Mouse (Mus musculus) heart, postnatal 0 days (tissue): ENCODE measurements at regions not wholly inside any gene's neighbourhood (a gene's known extent, or its start where the extent isn't known, plus 50 kb on each side); places are given as distances from the start of the nearest gene placed in this dataset.

ENCODE experiments used
- ATAC-seq: fragments of 200-750 bp; cut with Nextera tagmentation; 2 replicates; pipeline ENCODE4 v1.8.0; 2017; ENCODE audit warnings: low read depth, moderate number of reproducible peaks, moderate library complexity; ENCODE audit not compliant: insufficient read depth
- DNase-seq: peaks from one replicate; pipeline ENCODE4 v3.0.0-alpha.2; 2016; ENCODE audit warnings: low spot score
- H3K27ac ChIP-seq: fragments of 300-500 bp; sonication (generic); 2 replicates; pipeline ENCODE4 v1.5.1; 2014; ENCODE audit warnings: low read depth, mild to moderate bottlenecking
- H3K27me3 ChIP-seq: fragments of 300-500 bp; sonication (generic); 2 replicates; pipeline ENCODE4 v1.6.1; 2014; ENCODE audit warnings: low read length, mixed read lengths; ENCODE audit not compliant: control insufficient read depth, insufficient read depth
- H3K36me3 ChIP-seq: fragments of 300-500 bp; sonication (generic); replicated peaks from 2 replicates; pipeline ENCODE4 v1.6.1; 2014; ENCODE audit warnings: low read length, mixed read lengths; ENCODE audit not compliant: control insufficient read depth, insufficient read depth
- H3K4me1 ChIP-seq: fragments of 300-500 bp; sonication (generic); 2 replicates; pipeline ENCODE4 v1.6.1; 2014; ENCODE audit warnings: antibody characterized with exemption; ENCODE audit not compliant: control insufficient read depth, insufficient read depth
- H3K4me2 ChIP-seq: fragments of 300-500 bp; sonication (generic); 2 replicates; pipeline ENCODE4 v1.6.1; 2014; ENCODE audit warnings: low read depth, mild to moderate bottlenecking, low read length, moderate library complexity
- H3K4me3 ChIP-seq: fragments of 300-500 bp; sonication (generic); 2 replicates; pipeline ENCODE4 v1.5.1; 2014; ENCODE audit warnings: low read depth, low read length
- H3K9ac ChIP-seq: fragments of 300-500 bp; sonication (generic); replicated peaks from 2 replicates; pipeline ENCODE4 v1.6.1; 2014; ENCODE audit warnings: low read depth, low read length, mixed read lengths
- H3K9me3 ChIP-seq: fragments of 300-500 bp; sonication (generic); replicated peaks from 2 replicates; pipeline ENCODE4 v1.6.1; 2016; ENCODE audit warnings: low read length; ENCODE audit not compliant: control insufficient read depth
- CTCF ChIP-seq: IDR thresholded peaks from 2 replicates; pipeline ENCODE4 v1.5.1; 2016; ENCODE audit warnings: antibody characterized with exemption, control low read depth, low read depth
- EP300 ChIP-seq: IDR thresholded peaks from 2 replicates; pipeline ENCODE4 v1.6.1; 2016; ENCODE audit warnings: antibody characterized with exemption, low read depth
- WGBS: fragments of 180-500 bp; shearing (Covaris S2); extraction: QIAGEN DNeasy Blood & Tissue Kit; methylation state at CpG from one replicate; pipeline ENCODE4 v1.1.7; 2014; 5-methylcytosine and 5-hydroxymethylcytosine counted together

DNA sequence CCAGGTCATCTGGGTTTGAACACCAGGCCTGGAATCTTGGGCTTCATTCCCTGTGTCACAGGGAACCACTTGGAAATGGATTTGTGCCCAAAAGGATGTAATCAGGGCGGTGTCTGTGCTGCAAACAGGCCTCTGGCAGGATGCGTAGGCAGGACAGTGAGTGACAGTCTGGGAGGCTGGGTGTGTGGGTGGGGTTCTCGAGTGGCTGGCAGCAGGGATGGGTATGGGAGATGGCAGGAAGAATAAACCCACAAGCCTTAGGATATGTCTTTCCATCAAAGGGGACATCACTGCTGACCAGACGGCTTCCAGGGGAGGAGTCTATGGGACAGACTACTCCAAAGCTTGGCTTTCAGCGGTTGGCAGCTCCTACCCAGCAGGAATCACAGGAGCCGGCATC lies 150.5 kb upstream of the Nectin1 start:
- Histone ChIP-seq H3K27me3 (no peaks in the 10 kb centered on the region), H3K9me3 (no peaks in the 10 kb centered on the region), H3K4me1 (no peaks in the 10 kb centered on the region), H3K4me2 (no peak overlapping the region), H3K36me3 (no peaks in the 10 kb centered on the region), H3K9ac (no peak overlapping the region), H3K27ac (no peak overlapping the region), H3K4me3 (no peak overlapping the region)
- DNase-seq (no peak), ATAC-seq (no peak)
- WGBS: 54% methylated on average over 6 of the region's 6 CpGs
- TF ChIP-seq EP300: no peak
- TF ChIP-seq CTCF: no peak

DNA sequence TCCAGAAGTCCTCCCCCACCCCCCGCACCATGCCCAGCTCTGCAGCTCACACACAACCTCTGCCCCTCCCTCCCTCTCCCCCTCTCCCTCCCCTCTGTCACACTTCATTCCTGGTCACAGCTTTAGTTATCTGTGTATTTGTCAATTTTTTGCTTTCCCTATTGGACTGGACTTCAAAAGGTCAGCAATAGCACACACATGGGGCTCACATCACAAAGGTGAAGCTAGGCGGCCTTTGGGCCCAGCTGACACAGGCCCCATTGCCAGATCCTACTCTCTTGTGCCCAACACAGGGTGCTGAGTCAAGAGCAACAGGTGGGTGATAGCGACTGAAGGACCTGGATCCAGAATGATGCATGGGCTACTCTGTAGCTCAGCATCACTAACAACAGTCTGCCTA lies 149.0 kb upstream of the Nectin1 start:
- Histone ChIP-seq H3K9ac (no peak overlapping the region), H3K9me3 (no peaks in the 10 kb centered on the region), H3K27ac (no peak overlapping the region), H3K4me1 (no peaks in the 10 kb centered on the region), H3K27me3 (no peaks in the 10 kb centered on the region), H3K4me3 (no peak overlapping the region), H3K36me3 (no peaks in the 10 kb centered on the region), H3K4me2 (no peak overlapping the region)
- 61% methylated on average over 3 of the region's 3 CpGs for WGBS
- no peak for ATAC-seq
- TF ChIP-seq EP300: no peak
- TF ChIP-seq CTCF: no peak
- no peak for DNase-seq

DNA sequence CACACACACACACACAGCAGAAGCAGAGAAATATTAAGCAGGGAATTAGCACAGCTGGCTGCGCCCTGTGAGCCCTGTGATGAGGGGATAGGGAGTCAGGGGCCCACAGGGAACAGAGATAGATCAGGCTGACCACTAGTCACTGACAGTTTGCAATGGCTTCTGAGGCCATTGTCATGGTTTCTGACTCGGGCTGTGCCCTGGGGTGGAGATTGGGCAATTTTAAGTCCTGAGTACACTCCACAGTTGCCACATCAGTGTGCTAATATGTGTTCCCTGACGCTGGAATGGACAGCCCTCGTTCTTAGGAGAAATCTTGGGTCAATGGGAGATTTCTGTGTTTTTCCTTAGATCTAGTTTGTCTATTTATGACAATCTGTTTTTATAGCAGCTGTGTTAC lies 148.3 kb upstream of the Nectin1 start:
- no peaks in the 10 kb centered on the region for H3K4me1 ChIP-seq
- no peaks in the 10 kb centered on the region for H3K9me3 ChIP-seq
- ATAC-seq (no peak), DNase-seq (no peak)
- no peaks in the 10 kb centered on the region for H3K36me3 ChIP-seq
- H3K4me2 ChIP-seq: no peak overlapping the region
- no peak overlapping the region for H3K4me3 ChIP-seq
- no peaks in the 10 kb centered on the region for H3K27me3 ChIP-seq
- H3K9ac ChIP-seq: no peak overlapping the region
- TF ChIP-seq EP300: no peak
- no peak for TF ChIP-seq CTCF
- WGBS: 70% methylated on average over 4 of the region's 4 CpGs
- H3K27ac ChIP-seq: no peak overlapping the region

DNA sequence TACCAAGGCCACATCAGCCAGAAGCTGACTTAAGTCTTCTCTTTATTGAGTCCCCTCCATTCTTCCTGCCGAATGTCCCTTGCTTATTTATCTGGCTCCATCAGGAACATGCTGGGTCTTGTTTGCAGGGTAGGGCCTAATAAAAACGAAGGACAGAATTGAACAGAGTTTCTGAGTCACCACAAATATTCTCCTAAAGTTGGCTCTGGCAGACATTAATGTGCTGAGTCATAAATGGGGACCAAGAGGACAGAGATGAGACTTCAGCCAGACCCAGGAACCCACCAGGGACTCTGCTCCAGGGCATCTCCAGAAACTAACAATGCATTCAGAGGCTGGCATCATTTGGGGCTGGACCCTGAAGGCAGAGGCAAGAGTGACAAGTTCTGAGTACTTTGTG lies 143.4 kb upstream of the Nectin1 start:
- Histone ChIP-seq H3K4me3 (no peak overlapping the region), H3K4me1 (no peaks in the 10 kb centered on the region), H3K27ac (no peak overlapping the region), H3K27me3 (no peaks in the 10 kb centered on the region), H3K9me3 (no peaks in the 10 kb centered on the region), H3K36me3 (no peaks in the 10 kb centered on the region), H3K9ac (no peak overlapping the region), H3K4me2 (no peak overlapping the region)
- ATAC-seq (no peak), DNase-seq (no peak)
- WGBS: 50% methylated on average over 2 of the region's 2 CpGs
- TF ChIP-seq CTCF: no peak
- no peak for TF ChIP-seq EP300

DNA sequence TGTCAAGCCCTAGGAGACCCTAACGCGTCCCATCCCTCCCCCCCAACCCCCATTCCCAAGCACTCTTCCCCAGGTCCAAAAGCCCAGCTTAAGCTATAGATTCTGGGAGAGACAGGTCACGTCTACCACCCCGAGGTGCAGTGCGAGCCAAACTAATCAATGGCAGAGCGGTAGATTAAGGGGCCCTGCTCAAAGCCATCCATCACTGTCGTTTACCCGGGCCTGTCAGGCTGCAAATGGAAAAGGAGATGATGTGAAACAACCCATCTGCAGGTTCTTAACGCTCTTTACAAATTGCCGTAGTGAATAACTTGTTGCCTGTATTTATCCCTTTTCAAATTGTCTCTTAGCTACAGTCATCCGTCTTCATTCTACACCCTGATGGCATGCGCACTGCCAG lies 126.2 kb upstream of the Nectin1 start:
- no peak for TF ChIP-seq EP300
- no peak for TF ChIP-seq CTCF
- no peaks in the 10 kb centered on the region for H3K4me1 ChIP-seq
- H3K4me3 ChIP-seq: no peak overlapping the region
- H3K36me3 ChIP-seq: no peaks in the 10 kb centered on the region
- ATAC-seq: no peak
- 29% methylated on average over 12 of the region's 12 CpGs for WGBS
- H3K4me2 ChIP-seq: no peak overlapping the region
- H3K27ac ChIP-seq: no peak overlapping the region
- no peaks in the 10 kb centered on the region for H3K9me3 ChIP-seq
- no peak overlapping the region for H3K9ac ChIP-seq
- 0 out of 2 replicates have a peak, but pooled peaks cover 4% of the 10 kb centered on the region for H3K27me3 ChIP-seq
- no peak for DNase-seq

DNA sequence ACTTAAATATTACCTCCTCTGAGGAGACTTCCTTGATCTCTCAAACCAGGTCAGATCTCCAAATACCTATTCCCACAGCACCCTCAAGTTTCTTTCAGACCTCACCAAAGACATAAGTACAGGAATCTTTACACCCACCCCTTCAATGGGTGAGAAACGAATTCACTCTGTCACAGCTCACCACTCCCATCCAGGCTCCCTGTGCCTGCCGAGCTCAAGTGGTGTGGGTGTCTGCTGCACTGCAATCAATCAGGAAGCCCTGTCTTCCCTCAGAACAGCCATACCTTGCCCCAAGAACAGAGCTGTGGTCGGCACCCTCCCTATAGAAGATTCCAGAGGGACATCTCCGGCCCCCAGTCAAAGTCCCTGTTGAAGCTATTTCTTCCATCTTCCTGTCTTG lies 116.2 kb upstream of the Nectin1 start:
- no peak overlapping the region for H3K4me2 ChIP-seq
- no peaks in the 10 kb centered on the region for H3K27me3 ChIP-seq
- H3K27ac ChIP-seq: no peak overlapping the region
- DNase-seq: no peak
- ATAC-seq: no peak
- WGBS: 28% methylated on average over 4 of the region's 4 CpGs
- H3K9ac ChIP-seq: no peak overlapping the region
- TF ChIP-seq CTCF: no peak
- TF ChIP-seq EP300: no peak
- no peaks in the 10 kb centered on the region for H3K9me3 ChIP-seq
- H3K36me3 ChIP-seq: no peaks in the 10 kb centered on the region
- H3K4me3 ChIP-seq: no peak overlapping the region
- no peaks in the 10 kb centered on the region for H3K4me1 ChIP-seq
